Mouse (Mus musculus) ES-Bruce4 (cell line): Measurements from ENCODE around the gene Cdhr2. TPM values are rescaled to one million over a fixed set of nuclear protein-coding genes. Genes with fewer than 3 reads are reported as not detected.
A peak's percentile ranks its signal among the peaks of the same experiment; 100 is the strongest.

Source experiments
- H3K27ac ChIP-seq: 2 replicates; pipeline ENCODE4 v1.5.1; 2012; ENCODE audit warnings: low read length, inconsistent platforms; ENCODE audit not compliant: insufficient read depth
- H3K27me3 ChIP-seq: 2 replicates; pipeline ENCODE4 v1.6.1; 2012; ENCODE audit warnings: mild to moderate bottlenecking, low read length, inconsistent platforms; ENCODE audit not compliant: control insufficient read depth, poor library complexity, insufficient read depth, severe bottlenecking
- H3K36me3 ChIP-seq: 2 replicates; pipeline ENCODE4 v1.6.1; 2012; ENCODE audit warnings: inconsistent platforms, mild to moderate bottlenecking, low read length, moderate library complexity; ENCODE audit not compliant: control insufficient read depth, poor library complexity, insufficient read depth, severe bottlenecking
- H3K4me1 ChIP-seq: one replicate; pipeline ENCODE4 v1.8.1; 2011; ENCODE audit warnings: low read length; ENCODE audit not compliant: control insufficient read depth, insufficient read depth
- H3K4me3 ChIP-seq: 2 replicates; pipeline ENCODE4 v1.5.1; 2011; ENCODE audit warnings: low read depth, mild to moderate bottlenecking, low read length
- H3K9ac ChIP-seq: 2 replicates; pipeline ENCODE4 v1.6.1; 2012; ENCODE audit warnings: low read depth, mild to moderate bottlenecking, inconsistent platforms; ENCODE audit not compliant: poor library complexity, severe bottlenecking
- H3K9me3 ChIP-seq: replicated peaks from 2 replicates; pipeline ENCODE4 v1.6.1; 2012; ENCODE audit warnings: mild to moderate bottlenecking, low read length, inconsistent platforms; ENCODE audit not compliant: control insufficient read depth, poor library complexity, insufficient read depth, severe bottlenecking
- CTCF ChIP-seq: IDR thresholded peaks from one replicate; pipeline ENCODE4 v1.8.1; 2011; ENCODE audit warnings: low read depth, low read length
- EP300 ChIP-seq: IDR thresholded peaks from 2 replicates; pipeline ENCODE4 v1.6.1; 2011; ENCODE audit warnings: low read depth, low read length; ENCODE audit not compliant: insufficient read depth
- POLR2A ChIP-seq: IDR thresholded peaks from one replicate; pipeline ENCODE4 v1.8.1; 2011; ENCODE audit warnings: low read length; ENCODE audit not compliant: insufficient read depth
- polyA plus RNA-seq: library from polyadenylated mRNA; stranded (reverse); fragments of >200 nt; gene quantifications from 2 replicates; pipeline ENCODE4 v1.2.4, GENCODE M21; 2011; ENCODE audit warnings: low read depth; ENCODE audit not compliant: missing spikeins, insufficient read depth, insufficient read length

The Cdhr2 gene
- polyA plus RNA-seq, 1 experiment, result not detected

- Histone ChIP-seq H3K36me3 (no peaks in the 10 kb centered on the region), H3K27me3 (no peaks in the 10 kb centered on the region), H3K9me3 (no peaks in the 10 kb centered on the region), H3K9ac (no peak overlapping the region), H3K27ac (no peak overlapping the region), H3K4me3 (no peak overlapping the region), H3K4me1 (no peaks in the 10 kb centered on the region)
- TF ChIP-seq POLR2A, result no peak
- peak; percentile 84 for TF ChIP-seq CTCF
These were observed 15.7 kb downstream of the Cdhr2 start for GRCm38 (mm10) chr13:54716916-54717315.

- no peak overlapping the region for H3K4me3 ChIP-seq
- H3K9ac ChIP-seq, result no peak overlapping the region
- TF ChIP-seq EP300 (no peak), CTCF (peak; percentile 50), POLR2A (no peak)
- no peaks in the 10 kb centered on the region; the same call in 1 of the 2 replicates for H3K9me3 ChIP-seq
- no peaks in the 10 kb centered on the region for H3K36me3 ChIP-seq
- H3K27ac ChIP-seq, result no peak overlapping the region
- H3K4me1 ChIP-seq, result no peaks in the 10 kb centered on the region
- no peaks in the 10 kb centered on the region for H3K27me3 ChIP-seq
These were observed 21.9 kb downstream of the Cdhr2 start for GRCm38 (mm10) chr13:54723143-54723542.

DNA sequence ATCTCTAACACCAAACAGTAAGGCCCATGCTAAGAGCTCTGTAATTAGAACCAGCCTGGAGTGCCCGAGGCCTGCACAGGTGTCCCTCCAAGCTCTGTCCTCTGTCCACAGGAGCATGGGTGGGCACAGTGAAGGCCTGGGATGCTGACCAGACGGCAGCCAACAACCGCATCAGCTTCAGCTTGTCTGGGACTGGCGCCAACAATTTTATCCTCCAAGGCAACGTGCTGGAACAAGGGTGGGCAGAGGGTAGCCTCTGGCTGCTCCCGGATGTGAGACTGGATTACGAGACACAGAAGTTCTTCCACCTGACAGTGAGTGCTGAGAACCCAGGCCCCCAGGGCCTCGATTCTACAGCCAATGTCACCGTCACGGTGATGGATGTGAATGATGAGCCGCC, 24.9 kb downstream of the Cdhr2 start:
- H3K4me3 ChIP-seq, result no peak overlapping the region
- H3K9me3 ChIP-seq, result no peaks in the 10 kb centered on the region; the same call in 1 of the 2 replicates
- no peaks in the 10 kb centered on the region for H3K4me1 ChIP-seq
- no peak overlapping the region for H3K9ac ChIP-seq
- H3K27me3 ChIP-seq, result no peaks in the 10 kb centered on the region
- no peak overlapping the region for H3K27ac ChIP-seq
- TF ChIP-seq EP300 (no peak), POLR2A (no peak), CTCF (no peak)
- H3K36me3 ChIP-seq, result no peaks in the 10 kb centered on the region

DNA sequence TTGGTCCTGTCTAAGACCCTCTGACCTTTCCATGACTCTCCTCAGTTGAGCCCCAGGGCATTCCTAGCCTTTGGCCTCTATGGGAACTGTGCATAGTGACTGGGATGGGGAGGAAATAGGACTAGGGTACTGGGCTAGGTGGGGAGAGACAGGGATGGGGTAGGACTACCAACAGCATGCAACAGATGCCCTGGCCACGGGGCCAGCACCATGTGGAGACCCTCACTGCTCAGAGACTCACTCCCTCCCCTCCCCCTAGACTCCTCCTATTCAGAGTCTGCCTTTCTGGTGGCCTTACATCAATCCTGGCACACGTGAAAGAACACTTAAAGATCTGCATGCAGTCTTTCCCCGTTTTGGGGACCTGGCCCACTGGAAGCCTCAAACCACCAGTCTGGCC, 35.7 kb downstream of the Cdhr2 start:
- H3K36me3 ChIP-seq, result no peaks in the 10 kb centered on the region
- H3K9ac ChIP-seq, result peak overlapping the region; percentile 64; the same call in 1 of the 2 replicates
- H3K4me3 ChIP-seq, result no peak overlapping the region
- TF ChIP-seq CTCF (no peak), EP300 (no peak), POLR2A (no peak)
- H3K27ac ChIP-seq, result no peak overlapping the region
- H3K9me3 ChIP-seq, result no peaks in the 10 kb centered on the region
- H3K27me3 ChIP-seq, result peaks cover 6% of the 10 kb centered on the region
- H3K4me1 ChIP-seq, result no peaks in the 10 kb centered on the region

- H3K9me3 ChIP-seq, result no peaks in the 10 kb centered on the region
- TF ChIP-seq CTCF (peak; percentile 4), EP300 (no peak)
- peak overlapping the region; percentile 64 for H3K9ac ChIP-seq
- no peaks in the 10 kb centered on the region for H3K4me1 ChIP-seq
- peaks cover 6% of the 10 kb centered on the region for H3K27me3 ChIP-seq
- H3K4me3 ChIP-seq, result peak overlapping the region; percentile 77
- no peaks in the 10 kb centered on the region for H3K36me3 ChIP-seq
- H3K27ac ChIP-seq, result no peak overlapping the region
These were observed 36.4 kb downstream of the Cdhr2 start for GRCm38 (mm10) chr13:54737488-54738212.

DNA sequence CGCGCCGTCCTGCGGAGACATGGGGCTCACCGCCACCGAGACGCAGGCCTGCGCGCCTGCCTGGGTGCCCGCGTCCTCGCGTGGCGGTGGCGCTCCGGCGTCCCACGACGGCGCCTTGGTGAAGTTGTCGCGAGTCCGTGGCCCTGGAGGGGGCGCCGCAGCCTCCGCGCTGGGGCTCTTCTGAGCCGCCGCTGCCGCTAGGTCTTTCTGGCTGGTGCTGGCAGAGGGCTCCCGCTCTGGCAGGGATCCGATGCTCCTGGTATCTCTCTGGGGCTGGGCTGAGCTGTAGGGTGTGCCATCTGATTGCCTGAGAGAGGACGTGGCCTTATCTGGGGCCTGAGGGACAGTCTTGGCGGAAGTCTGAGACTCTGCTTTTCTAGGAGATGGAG, 36.9 kb downstream of the Cdhr2 start:
- peak overlapping the region; percentile 77 for H3K4me3 ChIP-seq
- no peaks in the 10 kb centered on the region for H3K4me1 ChIP-seq
- peaks cover 6% of the 10 kb centered on the region for H3K27me3 ChIP-seq
- TF ChIP-seq POLR2A (no peak), CTCF (peak; percentile 5)
- peak overlapping the region; percentile 64 for H3K9ac ChIP-seq
- H3K36me3 ChIP-seq, result no peaks in the 10 kb centered on the region
- H3K27ac ChIP-seq, result no peak overlapping the region
- no peaks in the 10 kb centered on the region for H3K9me3 ChIP-seq
